Mouse (Mus musculus) embryonic fibroblast, embryonic 13.5 days (primary cell): ENCODE results near the gene Aspscr1. TPM values are rescaled to one million over a fixed set of nuclear protein-coding genes. Genes with fewer than 3 reads are reported as not detected.

Experiments used
- H3K27ac ChIP-seq: 2 replicates; pipeline ENCODE4 v1.5.1; 2012; ENCODE audit warnings: low read length, control low read depth, inconsistent platforms; ENCODE audit not compliant: insufficient read depth
- H3K4me1 ChIP-seq: 2 replicates; pipeline ENCODE4 v1.6.1; 2011; ENCODE audit warnings: low read length; ENCODE audit not compliant: control insufficient read depth, insufficient read depth
- H3K4me3 ChIP-seq: 2 replicates; pipeline ENCODE4 v1.5.1; 2011; ENCODE audit warnings: mild to moderate bottlenecking, control low read depth, low read length; ENCODE audit not compliant: insufficient read depth
- CTCF ChIP-seq: IDR thresholded peaks from 2 replicates; pipeline ENCODE4 v1.5.1; 2011; ENCODE audit warnings: mild to moderate bottlenecking, control low read depth, low read length, moderate library complexity, borderline replicate concordance; ENCODE audit not compliant: insufficient read depth
- POLR2A ChIP-seq: IDR thresholded peaks from 2 replicates; pipeline ENCODE4 v1.6.1; 2011; ENCODE audit warnings: low read depth, mild to moderate bottlenecking, control low read depth, low read length, moderate library complexity
- polyA plus RNA-seq: library from polyadenylated mRNA; stranded (reverse); fragments of >200 nt; gene quantifications from 2 replicates; pipeline ENCODE4 v1.2.4, GENCODE M21; 2011; ENCODE audit warnings: low read depth; ENCODE audit not compliant: missing spikeins, insufficient read length

The Aspscr1 gene
- polyA plus RNA-seq, 1 experiment = 53.9 TPM

GRCm38 (mm10) chr11:120676951-120677350 is 4.2 kb downstream of the Aspscr1 start:
- Histone ChIP-seq H3K4me1 (no peaks in the 10 kb centered on the region), H3K27ac (no peak overlapping the region), H3K4me3 (no peak overlapping the region)
- TF ChIP-seq CTCF (no peak), POLR2A (no peak)

- TF ChIP-seq POLR2A (no peak), CTCF (peak; percentile 31; the same call in 1 of the 2 replicates)
- Histone ChIP-seq H3K4me1 (no peaks in the 10 kb centered on the region), H3K4me3 (no peak overlapping the region)
Measured at GRCm38 (mm10) chr11:120679909-120680308, 7.1 kb downstream of the Aspscr1 start.

GRCm38 (mm10) chr11:120682683-120683082 is 9.9 kb downstream of the Aspscr1 start:
- Histone ChIP-seq H3K4me1 (no peaks in the 10 kb centered on the region), H3K27ac (no peak overlapping the region), H3K4me3 (no peak overlapping the region)
- TF ChIP-seq POLR2A (no peak), CTCF (no peak)

More at GRCm38 (mm10) chr11:120679909-120680308, 7.1 kb downstream of the Aspscr1 start:
- H3K27ac ChIP-seq = no peak overlapping the region

- Histone ChIP-seq H3K27ac (no peak overlapping the region), H3K4me3 (no peak overlapping the region)
Measured at GRCm38 (mm10) chr11:120683536-120683935, 10.8 kb downstream of the Aspscr1 start.

GRCm38 (mm10) chr11:120684086-120684485 is 11.3 kb downstream of the Aspscr1 start:
- no peak for TF ChIP-seq POLR2A
- Histone ChIP-seq H3K27ac (no peak overlapping the region), H3K4me3 (no peak overlapping the region), H3K4me1 (no peaks in the 10 kb centered on the region)

More at GRCm38 (mm10) chr11:120683536-120683935, 10.8 kb downstream of the Aspscr1 start:
- TF ChIP-seq POLR2A (no peak), CTCF (no peak)
- H3K4me1 ChIP-seq = no peaks in the 10 kb centered on the region

- no peak overlapping the region for H3K27ac ChIP-seq
- TF ChIP-seq POLR2A = no peak
- TF ChIP-seq CTCF = no peak
Measured at GRCm38 (mm10) chr11:120684660-120685059, 11.9 kb downstream of the Aspscr1 start.

GRCm38 (mm10) chr11:120686650-120687272 is 14.0 kb downstream of the Aspscr1 start:
- H3K27ac ChIP-seq = no peak overlapping the region

More at GRCm38 (mm10) chr11:120684660-120685059, 11.9 kb downstream of the Aspscr1 start:
- H3K4me1 ChIP-seq = no peaks in the 10 kb centered on the region
- no peak overlapping the region for H3K4me3 ChIP-seq

GRCm38 (mm10) chr11:120689365-120689764 is 16.6 kb downstream of the Aspscr1 start:
- Histone ChIP-seq H3K27ac (no peak overlapping the region), H3K4me1 (0 out of 2 replicates have a peak, but pooled peaks cover 2% of the 10 kb centered on the region), H3K4me3 (no peak overlapping the region)
- no peak for TF ChIP-seq POLR2A
- TF ChIP-seq CTCF = no peak

More at GRCm38 (mm10) chr11:120686650-120687272, 14.0 kb downstream of the Aspscr1 start:
- no peaks in the 10 kb centered on the region for H3K4me1 ChIP-seq
- no peak overlapping the region for H3K4me3 ChIP-seq
- no peak for TF ChIP-seq CTCF
- no peak for TF ChIP-seq POLR2A

- Histone ChIP-seq H3K4me1 (0 out of 2 replicates have a peak, but pooled peaks cover 2% of the 10 kb centered on the region), H3K4me3 (no peak overlapping the region), H3K27ac (no peak overlapping the region)
- TF ChIP-seq POLR2A (no peak), CTCF (no peak)
Measured at GRCm38 (mm10) chr11:120692471-120693011, 19.8 kb downstream of the Aspscr1 start.

- Histone ChIP-seq H3K4me3 (no peak overlapping the region), H3K4me1 (peaks cover 6% of the 10 kb centered on the region; the same call in 1 of the 2 replicates), H3K27ac (no peak overlapping the region)
- TF ChIP-seq POLR2A = no peak
- no peak for TF ChIP-seq CTCF
Measured at GRCm38 (mm10) chr11:120693461-120693860, 20.7 kb downstream of the Aspscr1 start.
